Comparison of ENCODE assay signal across 8 mouse cellular contexts in the genomic region with DNA sequence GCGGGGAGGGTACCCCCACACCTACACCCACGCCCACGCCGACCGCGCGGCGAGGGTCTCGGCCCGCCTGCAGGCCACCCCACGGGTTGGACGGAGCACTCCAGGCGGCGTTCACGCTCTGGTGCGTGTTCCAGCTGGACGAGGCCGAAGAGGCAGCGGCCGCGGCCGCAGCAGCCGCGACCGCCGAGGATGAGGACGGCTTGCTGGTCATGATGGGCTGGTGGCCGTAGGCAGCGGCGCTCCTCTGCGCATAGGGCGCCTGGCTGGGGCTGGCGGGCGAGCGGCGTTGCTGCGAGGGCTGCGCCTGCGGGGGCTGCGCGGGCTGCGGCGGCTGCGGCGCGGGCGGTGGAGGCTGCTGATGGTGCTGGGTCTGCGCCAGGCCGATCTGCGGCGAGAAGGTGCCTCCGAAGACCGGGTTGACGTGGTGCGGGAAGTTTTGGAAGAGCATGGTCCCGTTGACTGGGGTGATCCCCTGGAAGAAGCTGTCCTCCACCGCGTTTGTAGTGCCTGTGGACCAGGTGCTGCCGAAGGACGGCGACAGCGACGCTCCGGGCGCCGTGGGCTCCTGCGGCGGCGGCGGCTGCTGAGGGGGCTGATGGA. TPM values are rescaled to one million over a fixed set of nuclear protein-coding genes. Genes with fewer than 3 reads are reported as not detected.
DNase-seq lines count a peak whose midpoint lies in the region; ATAC-seq and TF ChIP-seq lines count a peak whose summit lies in the region.

No protein-coding gene starts in this region.

- dilution Hi-C loops in CH12.LX (cut with MboI; ENCODE audit: extremely low pct_ligation_motif_present, extremely low pct_unique_long_range_greater_than_20kb, low sequenced_read_pairs), result no loop called here

- peak overlapping the region; percentile 63 for H3K27ac ChIP-seq in CH12.LX (ENCODE audit: insufficient read depth, low read depth)
- H3K27ac ChIP-seq in embryonic facial prominence, embryonic 12.5 days, result no peak overlapping the region
- H3K27ac ChIP-seq in heart, embryonic 13.5 days (replicated peaks), result peak overlapping the region; percentile 96
- peak overlapping the region; percentile 92 for H3K27ac ChIP-seq in neural tube, embryonic 13.5 days (replicated peaks)

- peaks cover 6% of the 10 kb centered on the region for H3K27me3 ChIP-seq in CH12.LX (replicated peaks)
- H3K27me3 ChIP-seq in embryonic facial prominence, embryonic 12.5 days, result peaks cover 31% of the 10 kb centered on the region
- H3K27me3 ChIP-seq in heart, embryonic 13.5 days (replicated peaks), result peaks cover 14% of the 10 kb centered on the region
- H3K27me3 ChIP-seq in neural tube, embryonic 13.5 days, result no peaks in the 10 kb centered on the region; the same call in 1 of the 2 replicates

- no peak for TF ChIP-seq RAD21 in CH12.LX (IDR thresholded peaks at IDR 0.05; ENCODE audit: low read depth, low read length)

- in situ Hi-C loops in CH12.LX (cut with MboI; ENCODE audit: low pct_ligation_motif_present, low pct_unique_long_range_greater_than_20kb, low sequenced_read_pairs), result no loop called here

- peaks cover 24% of the 10 kb centered on the region for H3K79me2 ChIP-seq in CH12.LX (replicated peaks; ENCODE audit: control insufficient read depth, extremely low read depth, insufficient read depth, poor library complexity, severe bottlenecking)

- H3K36me3 ChIP-seq in CH12.LX (replicated peaks in 1 of 2; ENCODE audit: control insufficient read depth in 1 of 2, insufficient read depth in 1 of 2, low read length in 1 of 2), result no peaks in the 10 kb centered on the region
- no peaks in the 10 kb centered on the region for H3K36me3 ChIP-seq in embryonic facial prominence, embryonic 12.5 days
- peaks cover 6% of the 10 kb centered on the region for H3K36me3 ChIP-seq in heart, embryonic 13.5 days
- H3K36me3 ChIP-seq in neural tube, embryonic 13.5 days, result no peaks in the 10 kb centered on the region

- H3K4me2 ChIP-seq in CH12.LX (ENCODE audit: insufficient read depth, low read depth, poor library complexity, severe bottlenecking), result peak overlapping the region; percentile 30
- peak overlapping the region; percentile 100 for H3K4me2 ChIP-seq in embryonic facial prominence, embryonic 12.5 days (replicated peaks)
- H3K4me2 ChIP-seq in heart, embryonic 13.5 days, result peak overlapping the region; percentile 97
- peak overlapping the region; percentile 82 for H3K4me2 ChIP-seq in neural tube, embryonic 13.5 days

- no peak for TF ChIP-seq EP300 in CH12.LX (IDR thresholded peaks at IDR 0.05; ENCODE audit: low read length)

- peaks cover 0 to 18% of the 10 kb centered on the region in 2 experiments; a peak in 2 of 4 replicates for H3K4me1 ChIP-seq in CH12.LX (ENCODE audit: control insufficient read depth in 1 of 2, insufficient read depth in 2 of 2)
- peaks cover 10% of the 10 kb centered on the region for H3K4me1 ChIP-seq in embryonic facial prominence, embryonic 12.5 days
- H3K4me1 ChIP-seq in heart, embryonic 13.5 days, result peaks cover 25% of the 10 kb centered on the region
- H3K4me1 ChIP-seq in lung, adult 2 months (ENCODE audit: control insufficient read depth, insufficient read depth, low read length), result peaks cover 6% of the 10 kb centered on the region
- H3K4me1 ChIP-seq in neural tube, embryonic 13.5 days (replicated peaks), result peaks cover 53% of the 10 kb centered on the region

- under 1% methylated on average over 70 of the region's 70 CpGs for WGBS in embryonic facial prominence, embryonic 12.5 days
- whole genome bisulfite sequencing in heart, embryonic 13.5 days, result under 1% methylated on average over 69 of the region's 70 CpGs
- WGBS in lung, adult 2 months, result 1% methylated on average over 70 of the region's 70 CpGs
- under 1% methylated on average over 70 of the region's 70 CpGs for WGBS in neural tube, embryonic 13.5 days

- H3K4me3 ChIP-seq in CH12.LX (replicated peaks in 1 of 3; ENCODE audit: low read depth in 2 of 3, low read length in 2 of 3, poor library complexity in 1 of 3), result peak overlapping the region; percentile 67 to 82 (median 77)
- peak overlapping the region; percentile 56 for H3K4me3 ChIP-seq in embryonic facial prominence, embryonic 12.5 days
- H3K4me3 ChIP-seq in heart, embryonic 13.5 days, result peak overlapping the region; percentile 83
- H3K4me3 ChIP-seq in lung, adult 2 months (replicated peaks; ENCODE audit: extremely low read depth, low read depth, low read length), result peak overlapping the region; percentile 51
- H3K4me3 ChIP-seq in neural tube, embryonic 13.5 days, result peak overlapping the region; percentile 59

- peak; percentile 35; the same call in 1 of the 2 replicates for ATAC-seq in embryonic facial prominence, embryonic 12.5 days (ENCODE audit: insufficient number of reproducible peaks, insufficient read depth, low FRiP score, low TSS enrichment)
- peak; percentile 40; the same call in 1 of the 2 replicates for ATAC-seq in heart, embryonic 13.5 days (ENCODE audit: extremely low read depth, insufficient number of reproducible peaks, low FRiP score, low TSS enrichment)
- peak; percentile 71 for ATAC-seq in neural tube, embryonic 13.5 days (ENCODE audit: low read depth)

- H3K9me3 ChIP-seq in CH12.LX (replicated peaks; ENCODE audit: low read length), result no peaks in the 10 kb centered on the region
- H3K9me3 ChIP-seq in embryonic facial prominence, embryonic 12.5 days, result no peaks in the 10 kb centered on the region
- H3K9me3 ChIP-seq in heart, embryonic 13.5 days, result no peaks in the 10 kb centered on the region
- no peaks in the 10 kb centered on the region for H3K9me3 ChIP-seq in neural tube, embryonic 13.5 days

- TF ChIP-seq CTCF in CH12.LX (conservative IDR thresholded peaks at IDR 0.05 in 1 of 2, IDR thresholded peaks at IDR 0.05 in 1 of 2; ENCODE audit: low read depth in 2 of 2, low read length in 2 of 2), result no peak
- TF ChIP-seq CTCF in lung, adult 2 months (IDR thresholded peaks at IDR 0.05; ENCODE audit: insufficient read depth, low read length), result no peak

- DNase-seq in CH12.LX (ENCODE audit: extremely low read depth), result peak; percentile 21
- DNase-seq in adrenal gland, postnatal 14 days, result peak; percentile 76
- DNase-seq in kidney, postnatal 10 days, result peak; percentile 72
- peak; percentile 38 for DNase-seq in lung, adult 2 months
- peak; percentile 4 for DNase-seq in thymus, postnatal 25 days

- H3K9ac ChIP-seq in CH12.LX (ENCODE audit: insufficient read depth, low read depth), result peak overlapping the region; percentile 46
- peak overlapping the region; percentile 59 for H3K9ac ChIP-seq in embryonic facial prominence, embryonic 12.5 days
- peak overlapping the region; percentile 96 for H3K9ac ChIP-seq in heart, embryonic 13.5 days
- H3K9ac ChIP-seq in neural tube, embryonic 13.5 days, result peak overlapping the region; percentile 86

- TF ChIP-seq POLR2A in CH12.LX (IDR thresholded peaks at IDR 0.05; ENCODE audit: low read depth, low read length), result no peak
- no peak for TF ChIP-seq POLR2A in lung, adult 2 months (IDR thresholded peaks at IDR 0.05; ENCODE audit: borderline replicate concordance, extremely low read depth, low read depth, low read length)

TF ChIP-seq in CH12.LX, 34 proteins besides CTCF, POLR2A, EP300 and RAD21:
- TF ChIP-seq MAFK (IDR thresholded peaks at IDR 0.05; ENCODE audit: insufficient replicate concordance, low read length), result no peak
- TF ChIP-seq MEF2A (IDR thresholded peaks at IDR 0.05; ENCODE audit: borderline replicate concordance, low read depth, low read length), result no peak
- no peak for TF ChIP-seq USF2 (conservative IDR thresholded peaks at IDR 0.05; ENCODE audit: low read depth, low read length)
- TF ChIP-seq MAZ (IDR thresholded peaks at IDR 0.05; ENCODE audit: low read depth, low read length), result no peak
- peak; percentile 73; the same call in 1 of the 2 replicates for TF ChIP-seq UBTF (IDR thresholded peaks at IDR 0.05; ENCODE audit: low read depth, low read length)
- peak; percentile 44 for TF ChIP-seq NRF1 (IDR thresholded peaks at IDR 0.05; ENCODE audit: low read depth, low read length)
- TF ChIP-seq RCOR1 (conservative IDR thresholded peaks at IDR 0.05; ENCODE audit: low read depth, low read length), result no peak

RNA-seq across cellular contexts. Expression of gene March5, which starts 33.1 kb away (rescaled TPM):
- total RNA-seq in CH12.LX (2012; rRNA removed), result 111 and 137 TPM in 2 replicates
- total RNA-seq in CH12.LX (2014; rRNA removed), result 160 TPM in 2 replicates
- 118 and 130 TPM in 2 replicates for polyA plus RNA-seq in CH12.LX (2012; ENCODE audit: insufficient read length, low read depth)
- 143 TPM in 2 replicates for total RNA-seq in adrenal gland, postnatal 14 days (2021)
- polyA plus RNA-seq in embryonic facial prominence, embryonic 12.5 days (2016; fragmentation: Nextera tagmentation; extraction: Ambion mirVana), result 143 and 144 TPM in 2 replicates
- 76.9 and 83.7 TPM in 2 replicates for polyA plus RNA-seq in heart, embryonic 13.5 days (2015; fragmentation: Nextera tagmentation; extraction: Ambion mirVana)
- polyA plus RNA-seq in lung, adult 2 months (2012; rRNA removed), result 26.6 and 28.8 TPM in 2 replicates
- polyA plus RNA-seq in neural tube, embryonic 13.5 days (2015; fragmentation: Nextera tagmentation; extraction: Ambion mirVana), result 130 and 134 TPM in 2 replicates

RNA-seq across cellular contexts. Expression of gene Cpeb3, which starts 34.2 kb away (rescaled TPM):
- total RNA-seq in CH12.LX (2012; rRNA removed) (3.0 and 3.1 TPM in 2 replicates), CH12.LX (2014; rRNA removed) (1.2 and 1.5 TPM in 2 replicates)
- polyA plus RNA-seq in CH12.LX (2012; ENCODE audit: insufficient read length, low read depth), result 1.4 and 1.5 TPM in 2 replicates
- 15.4 and 19.3 TPM in 2 replicates for total RNA-seq in adrenal gland, postnatal 14 days (2021)
- 1.0 and 1.3 TPM in 2 replicates for polyA plus RNA-seq in embryonic facial prominence, embryonic 12.5 days (2016; fragmentation: Nextera tagmentation; extraction: Ambion mirVana)
- polyA plus RNA-seq in heart, embryonic 13.5 days (2015; fragmentation: Nextera tagmentation; extraction: Ambion mirVana), result 6.5 and 7.9 TPM in 2 replicates
- 6.8 and 11.5 TPM in 2 replicates for polyA plus RNA-seq in lung, adult 2 months (2012; rRNA removed)
- 10.4 and 11.2 TPM in 2 replicates for polyA plus RNA-seq in neural tube, embryonic 13.5 days (2015; fragmentation: Nextera tagmentation; extraction: Ambion mirVana)

Comparison
In these comparisons a context has a peak if more than half of its experiments do, and no peak if none do; other contexts are left out.
1. DNase-seq: peak in every context shown above with its lines; median percentile 76 in adrenal gland, postnatal 14 days; 72 in kidney, postnatal 10 days; 38 in lung, adult 2 months; 21 in CH12.LX; 4 in thymus, postnatal 25 days.
2. H3K4me2 ChIP-seq: peak in every context shown above with its lines; median percentile 100 in embryonic facial prominence, embryonic 12.5 days; 97 in heart, embryonic 13.5 days; 82 in neural tube, embryonic 13.5 days; 30 in CH12.LX.
3. H3K9ac ChIP-seq: peak in every context shown above with its lines; median percentile 96 in heart, embryonic 13.5 days; 86 in neural tube, embryonic 13.5 days; 59 in embryonic facial prominence, embryonic 12.5 days; 46 in CH12.LX.